Comparison of ENCODE assay signal across 9 mouse cellular contexts in the genomic region with DNA sequence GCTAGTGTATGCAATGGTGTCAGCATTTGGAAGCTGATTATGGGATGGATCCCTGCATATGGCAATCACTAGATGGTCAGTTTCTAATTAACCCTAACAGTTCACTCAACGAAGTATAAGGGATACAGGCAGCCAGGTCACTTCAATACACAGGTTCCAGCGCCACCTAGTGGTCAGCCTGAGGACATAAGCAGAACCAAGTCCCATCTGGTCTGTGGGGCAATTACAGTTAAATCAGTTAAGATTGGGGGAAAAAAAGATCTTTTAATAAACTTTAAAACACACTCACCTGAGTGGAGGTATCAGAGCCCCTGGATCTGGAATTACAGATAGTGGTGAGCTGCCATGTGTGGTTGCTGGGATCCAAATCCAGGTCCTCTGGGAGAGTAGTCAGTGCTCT. TPM values are rescaled to one million over a fixed set of nuclear protein-coding genes. Genes with fewer than 3 reads are reported as not detected.
DNase-seq lines count a peak whose midpoint lies in the region; ATAC-seq and TF ChIP-seq lines count a peak whose summit lies in the region.
"Had no signal": no experiment of that assay in that cellular context is flagged by ENCODE, and none has a peak within 500 bp of the region (broad histone marks: within the 10 kb centered on the region; RNA-seq: fewer than 3 reads in every experiment).

No protein-coding gene starts in this region.

- 6% methylated on average over 2 of the region's 2 CpGs for WGBS in liver, embryonic 14.5 days (ENCODE audit: insufficient replicate concordance)

- no peaks in the 10 kb centered on the region for H3K36me3 ChIP-seq in E14TG2a.4 (ENCODE audit: insufficient read depth, low read length)
- no peaks in the 10 kb centered on the region for H3K36me3 ChIP-seq in liver, embryonic 14.5 days (replicated peaks; ENCODE audit: control insufficient read depth, insufficient read depth, low read depth)
- H3K36me3 ChIP-seq: heart, embryonic 15.5 days had no signal

- peak; percentile 21 for DNase-seq in 3134 (ENCODE audit: extremely low read depth, insufficient read length, low spot score)
- peak; percentile 22 for DNase-seq in brain, embryonic 18.5 days (ENCODE audit: low read depth, low spot score)
- DNase-seq in kidney, postnatal 10 days, result peak; percentile 84
- peak; percentile 47 to 56 (median 56) for DNase-seq in liver, embryonic 14.5 days (ENCODE audit: low read depth in 3 of 3, low spot score in 3 of 3)
- DNase-seq in retina, embryonic 14.5 days (ENCODE audit: low spot score), result peak; percentile 94
- DNase-seq in thymus, postnatal 25 days, result peak; percentile 75

- no peak overlapping the region for H3K27ac ChIP-seq in liver, embryonic 14.5 days
- H3K27ac ChIP-seq: heart, embryonic 15.5 days had no signal

- peaks cover 4% of the 10 kb centered on the region for H3K4me1 ChIP-seq in E14TG2a.4 (replicated peaks; ENCODE audit: low read depth, low read length)
- H3K4me1 ChIP-seq in liver, embryonic 14.5 days (replicated peaks; ENCODE audit: control insufficient read depth in 2 of 2, insufficient read depth in 2 of 2, low read length in 1 of 2), result peaks cover 2 to 7% of the 10 kb centered on the region in 2 experiments; a peak in 2 of 4 replicates

- no peak for TF ChIP-seq EP300 in liver, embryonic 14.5 days (IDR thresholded peaks at IDR 0.05; ENCODE audit: low read depth)

- no peak overlapping the region for H3K9ac ChIP-seq in liver, embryonic 14.5 days (replicated peaks)
- H3K9ac ChIP-seq: heart, embryonic 15.5 days had no signal

- ATAC-seq in erythroid progenitor cell, adult 5-6 weeks (replicated peaks; ENCODE audit: low FRiP score, poor library complexity, severe bottlenecking), result peak; percentile 65
- ATAC-seq in liver, embryonic 14.5 days (ENCODE audit: insufficient read depth), result no peak

- H3K9me3 ChIP-seq in E14TG2a.4 (ENCODE audit: low read length), result peaks cover 8% of the 10 kb centered on the region; the same call in 1 of the 2 replicates
- H3K9me3 ChIP-seq in liver, embryonic 14.5 days (ENCODE audit: control insufficient read depth, low read length), result no peaks in the 10 kb centered on the region
- H3K9me3 ChIP-seq: heart, embryonic 15.5 days had no signal

- peak; percentile 77 for TF ChIP-seq CTCF in E14TG2a.4 (conservative IDR thresholded peaks at IDR 0.05; ENCODE audit: low read length)
- peak; percentile 89 for TF ChIP-seq CTCF in liver, embryonic 14.5 days (IDR thresholded peaks at IDR 0.05; ENCODE audit: low read depth)

- H3K4me2 ChIP-seq in liver, embryonic 14.5 days (ENCODE audit: low read depth), result no peak overlapping the region
- H3K4me2 ChIP-seq: heart, embryonic 15.5 days had no signal

- no peaks in the 10 kb centered on the region for H3K27me3 ChIP-seq in E14TG2a.4 (ENCODE audit: insufficient read depth, low read length)
- no peaks in the 10 kb centered on the region for H3K27me3 ChIP-seq in liver, embryonic 14.5 days (ENCODE audit: control insufficient read depth, insufficient read depth, low read length)
- H3K27me3 ChIP-seq: heart, embryonic 15.5 days had no signal

- no peak overlapping the region for H3K4me3 ChIP-seq in E14TG2a.4 (replicated peaks; ENCODE audit: low read length)
- H3K4me3 ChIP-seq in liver, embryonic 14.5 days (ENCODE audit: insufficient read depth in 1 of 2, low read depth in 2 of 2, low read length in 2 of 2), result no peak overlapping the region
- H3K4me3 ChIP-seq: heart, embryonic 15.5 days had no signal

RNA-seq across cellular contexts. Expression of a gene that starts 2.1 kb away (rescaled TPM):
- total RNA-seq in erythroid progenitor cell, adult 5-6 weeks (2015; ENCODE audit: low replicate concordance), result not detected in 2 replicates
- total RNA-seq in erythroid progenitor cell, adult 5-6 weeks (2017; ENCODE audit: low replicate concordance), result not detected in 2 replicates
- polyA plus RNA-seq in liver, embryonic 14.5 days (2012; rRNA removed), result not detected in 2 replicates
- not detected in 2 replicates for polyA plus RNA-seq in liver, embryonic 14.5 days (2014; fragmentation: Nextera tagmentation; extraction: Ambion mirVana)
- polyA plus RNA-seq: heart, embryonic 15.5 days had no signal

RNA-seq across cellular contexts. Expression of a gene that starts 4.3 kb away (rescaled TPM):
- total RNA-seq in erythroid progenitor cell, adult 5-6 weeks (2015; ENCODE audit: low replicate concordance), result 6.8 and 9.6 TPM in 2 replicates
- total RNA-seq in erythroid progenitor cell, adult 5-6 weeks (2017; ENCODE audit: low replicate concordance), result 8.1 and 11.0 TPM in 2 replicates
- polyA plus RNA-seq in liver, embryonic 14.5 days (2012; rRNA removed), result 1.3 and 1.6 TPM in 2 replicates
- 1.0 and 1.1 TPM in 2 replicates for polyA plus RNA-seq in liver, embryonic 14.5 days (2014; fragmentation: Nextera tagmentation; extraction: Ambion mirVana)

RNA-seq across cellular contexts. Expression of a gene that starts 34.0 kb away (rescaled TPM):
- 8.4 TPM in 1 of 2 replicates, not detected in the other for total RNA-seq in erythroid progenitor cell, adult 5-6 weeks (2015; ENCODE audit: low replicate concordance)
- not detected in 2 replicates for total RNA-seq in erythroid progenitor cell, adult 5-6 weeks (2017; ENCODE audit: low replicate concordance)
- polyA plus RNA-seq in liver, embryonic 14.5 days (2012; rRNA removed), result 8.1 and 9.9 TPM in 2 replicates
- polyA plus RNA-seq in liver, embryonic 14.5 days (2014; fragmentation: Nextera tagmentation; extraction: Ambion mirVana), result 7.2 and 7.8 TPM in 2 replicates

RNA-seq across cellular contexts. Expression of a gene that starts 57.2 kb away (rescaled TPM):
- 56.2 and 58.0 TPM in 2 replicates for total RNA-seq in erythroid progenitor cell, adult 5-6 weeks (2015; ENCODE audit: low replicate concordance)
- 114 and 124 TPM in 2 replicates for total RNA-seq in erythroid progenitor cell, adult 5-6 weeks (2017; ENCODE audit: low replicate concordance)
- 22.0 and 30.2 TPM in 2 replicates for polyA plus RNA-seq in liver, embryonic 14.5 days (2012; rRNA removed)
- 46.7 and 51.1 TPM in 2 replicates for polyA plus RNA-seq in liver, embryonic 14.5 days (2014; fragmentation: Nextera tagmentation; extraction: Ambion mirVana)

RNA-seq across cellular contexts. Expression of a gene that starts 58.6 kb away (rescaled TPM):
- 0.72 and 1.7 TPM in 2 replicates for total RNA-seq in erythroid progenitor cell, adult 5-6 weeks (2015; ENCODE audit: low replicate concordance)
- total RNA-seq in erythroid progenitor cell, adult 5-6 weeks (2017; ENCODE audit: low replicate concordance), result 1.8 and 4.6 TPM in 2 replicates
- 1.7 and 2.4 TPM in 2 replicates for polyA plus RNA-seq in liver, embryonic 14.5 days (2012; rRNA removed)
- polyA plus RNA-seq in liver, embryonic 14.5 days (2014; fragmentation: Nextera tagmentation; extraction: Ambion mirVana), result 2.8 and 3.0 TPM in 2 replicates

Comparison
In these comparisons a context has a peak if more than half of its experiments do, and no peak if none do; other contexts are left out.
1. DNase-seq: peak in every context shown above with its lines; median percentile 94 in retina, embryonic 14.5 days; 84 in kidney, postnatal 10 days; 75 in thymus, postnatal 25 days; 56 in liver, embryonic 14.5 days; 22 in brain, embryonic 18.5 days; 21 in 3134.